Mouse (Mus musculus) heart, adult 8-10 months (tissue): ENCODE measurements around the gene Actl6b. TPM values are rescaled to one million over a fixed set of nuclear protein-coding genes. Genes with fewer than 3 reads are reported as not detected.

Source experiments
- DNase-seq: peaks from one replicate; pipeline ENCODE4 v3.0.0; 2022; ENCODE audit warnings: low spot score
- total RNA-seq, 4 experiments: library from RNA; stranded (reverse); gene quantifications; 2 replicates each; pipeline ENCODE4 v1.2.4; 2022

The Actl6b gene
- total RNA-seq: not detected

- no peak for DNase-seq
Measured at GRCm38 (mm10) chr5:137553411-137553837, at the start of gene Actl6b. Actl6b (plus strand) TSS chr5:137553517.

DNA sequence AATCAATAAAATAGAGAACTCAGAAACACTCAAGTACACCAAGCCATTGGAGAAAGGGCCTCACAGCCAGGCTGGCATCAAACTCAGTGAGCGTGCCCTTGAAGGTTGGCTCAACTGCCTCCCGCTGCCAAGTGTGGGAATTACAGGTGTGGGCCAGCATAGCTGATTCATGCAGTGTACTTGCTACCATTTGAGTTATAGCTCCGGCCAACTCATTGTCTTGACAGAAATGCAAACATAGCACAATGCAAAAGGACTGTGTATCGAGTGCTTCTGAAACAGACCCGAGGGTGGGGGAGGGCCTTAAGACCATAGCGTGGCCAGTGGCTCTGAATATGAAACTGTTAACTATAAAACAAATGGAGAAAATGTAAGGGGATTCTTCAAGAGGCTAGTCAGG, 49.3 kb upstream of the Actl6b start:
- no peak for DNase-seq

DNA sequence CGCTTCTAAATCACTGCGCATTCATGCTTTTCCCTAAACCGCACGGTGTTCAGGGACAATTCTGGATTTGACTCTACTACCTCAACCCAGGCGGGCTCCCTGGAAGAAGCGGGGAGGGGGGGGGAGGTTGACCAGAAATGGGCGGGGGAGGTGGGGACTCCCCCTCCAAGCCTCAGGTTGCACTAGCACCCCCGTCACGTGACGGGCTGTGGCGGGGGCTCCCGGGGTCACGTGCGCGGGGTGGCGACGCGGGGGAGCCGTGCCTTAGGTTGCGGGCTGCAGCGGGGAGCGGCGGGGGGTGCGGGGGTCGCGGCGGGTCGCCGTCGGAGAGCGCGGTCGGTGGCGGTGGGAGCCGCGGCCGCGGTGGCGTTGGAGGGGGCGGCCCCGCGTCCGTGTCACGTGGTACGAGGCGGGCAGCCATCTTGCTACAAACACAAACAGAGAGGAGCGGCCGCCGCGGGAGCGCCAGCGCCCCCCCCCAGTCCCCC, 43.3 kb upstream of the Actl6b start:
- peak; percentile 62 for DNase-seq

DNA sequence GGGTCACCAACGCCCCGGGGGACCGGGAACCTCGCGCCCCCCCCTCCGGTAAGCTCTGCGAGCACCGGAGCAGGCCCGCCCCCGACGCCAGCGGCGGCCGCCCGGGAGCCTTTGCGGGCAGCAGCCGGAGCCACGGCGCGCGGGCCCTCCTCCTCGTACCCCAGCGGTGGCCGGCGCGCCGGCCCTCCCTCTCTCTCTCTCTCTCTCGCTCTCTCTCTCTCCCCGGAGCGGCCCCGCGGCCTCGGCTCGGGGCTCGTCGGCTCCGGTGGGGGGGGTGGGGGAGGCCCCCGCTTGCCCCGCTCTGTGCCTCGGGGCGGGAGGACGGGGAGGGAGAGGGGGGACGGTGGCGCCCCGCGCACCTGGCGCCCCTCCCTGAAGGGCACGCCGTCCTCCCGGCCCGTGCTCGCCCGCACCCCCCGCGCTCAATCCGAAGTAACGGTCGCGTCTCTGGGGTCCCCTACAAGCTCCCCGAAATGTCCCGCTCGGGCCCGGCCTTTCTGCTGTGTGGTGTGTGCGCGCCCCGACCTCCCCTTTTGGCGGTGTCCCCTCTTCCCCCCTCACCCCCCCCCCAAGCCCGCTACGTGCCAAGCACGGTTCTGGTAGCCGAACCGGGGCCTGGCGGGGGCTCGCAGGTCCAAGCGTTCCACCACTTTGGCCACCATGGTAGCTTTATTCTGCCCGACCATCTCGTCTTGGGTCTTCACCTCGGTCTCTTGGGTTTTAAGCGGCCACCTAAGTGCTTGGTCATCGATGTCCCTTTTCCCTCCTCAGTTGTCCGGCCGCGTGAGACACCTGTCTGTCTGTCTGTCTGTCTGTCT, 42.5 kb upstream of the Actl6b start:
- DNase-seq: no peak

DNA sequence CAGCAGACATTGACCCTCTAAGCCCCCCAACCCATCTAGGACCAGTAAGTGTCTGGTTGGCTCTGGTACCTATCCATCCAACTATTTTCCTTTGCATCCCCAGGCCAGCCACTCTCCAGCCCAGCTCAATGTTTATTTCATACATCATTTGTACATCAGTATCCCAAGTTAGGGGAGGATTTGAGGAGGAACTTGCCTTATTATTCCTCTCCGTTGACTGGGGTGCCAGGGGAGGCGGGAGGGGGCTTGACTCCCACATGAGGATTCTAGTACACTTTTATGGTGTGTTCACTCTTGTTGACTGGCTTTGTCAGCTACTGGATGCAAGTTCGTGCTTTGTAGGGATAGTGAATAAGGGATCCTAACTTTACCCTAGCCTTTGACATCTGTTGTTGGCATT, 41.6 kb upstream of the Actl6b start:
- no peak for DNase-seq

DNA sequence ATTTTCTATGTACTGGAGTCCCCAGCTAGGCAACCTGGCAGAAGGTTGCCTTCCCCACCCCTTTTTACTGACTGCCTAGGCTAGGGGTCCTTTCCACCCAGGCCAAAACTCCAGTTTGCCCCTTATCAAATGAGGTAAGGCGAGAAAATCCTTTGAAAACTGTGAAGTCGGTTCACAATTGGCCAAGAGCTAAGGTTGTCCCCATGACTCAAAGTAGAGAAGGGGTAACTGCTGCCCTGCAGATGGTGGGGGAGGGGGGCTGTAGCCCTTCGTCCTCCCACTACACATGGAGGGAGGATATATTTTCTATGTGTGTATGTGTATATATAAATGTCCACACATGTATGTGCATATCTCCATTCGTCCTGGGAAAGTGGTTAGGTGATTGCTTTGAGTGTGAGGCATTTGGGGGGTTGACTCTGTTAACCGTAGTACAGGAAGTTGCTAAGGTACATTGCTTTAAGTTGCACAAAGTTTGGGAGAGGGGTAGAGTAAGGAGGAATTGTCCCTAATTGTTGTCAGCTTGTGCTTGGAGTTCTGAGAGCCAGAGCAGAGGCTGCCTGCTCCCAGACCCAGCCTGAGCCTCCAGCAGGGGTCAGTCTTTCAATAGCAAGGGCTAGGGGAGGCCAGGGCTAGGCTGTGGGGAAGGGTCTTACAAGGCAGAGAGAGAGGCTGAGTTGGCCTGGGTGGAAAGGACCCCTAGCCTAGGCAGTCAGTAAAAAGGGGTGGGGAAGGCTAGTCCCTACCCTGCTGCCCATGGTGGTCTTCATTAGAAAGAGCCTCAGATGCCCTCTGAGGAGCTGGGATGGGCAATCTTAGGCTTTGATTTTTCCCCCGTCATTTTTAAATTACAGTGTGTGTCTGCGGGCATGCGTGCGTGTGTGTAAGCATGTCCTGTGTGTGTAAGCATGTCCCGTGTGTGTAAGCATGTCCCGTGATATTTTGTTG, 40.2 kb upstream of the Actl6b start:
- no peak for DNase-seq

GRCm38 (mm10) chr5:137513951-137514721, 39.2 kb upstream of the Actl6b start:
- DNase-seq: no peak

GRCm38 (mm10) chr5:137514811-137515210, 38.5 kb upstream of the Actl6b start:
- DNase-seq: no peak

- no peak for DNase-seq
Measured at GRCm38 (mm10) chr5:137518436-137518835, 34.9 kb upstream of the Actl6b start, which contains the start of gene Gigyf1. Gigyf1 (plus strand) TSS chr5:137518548.

DNA sequence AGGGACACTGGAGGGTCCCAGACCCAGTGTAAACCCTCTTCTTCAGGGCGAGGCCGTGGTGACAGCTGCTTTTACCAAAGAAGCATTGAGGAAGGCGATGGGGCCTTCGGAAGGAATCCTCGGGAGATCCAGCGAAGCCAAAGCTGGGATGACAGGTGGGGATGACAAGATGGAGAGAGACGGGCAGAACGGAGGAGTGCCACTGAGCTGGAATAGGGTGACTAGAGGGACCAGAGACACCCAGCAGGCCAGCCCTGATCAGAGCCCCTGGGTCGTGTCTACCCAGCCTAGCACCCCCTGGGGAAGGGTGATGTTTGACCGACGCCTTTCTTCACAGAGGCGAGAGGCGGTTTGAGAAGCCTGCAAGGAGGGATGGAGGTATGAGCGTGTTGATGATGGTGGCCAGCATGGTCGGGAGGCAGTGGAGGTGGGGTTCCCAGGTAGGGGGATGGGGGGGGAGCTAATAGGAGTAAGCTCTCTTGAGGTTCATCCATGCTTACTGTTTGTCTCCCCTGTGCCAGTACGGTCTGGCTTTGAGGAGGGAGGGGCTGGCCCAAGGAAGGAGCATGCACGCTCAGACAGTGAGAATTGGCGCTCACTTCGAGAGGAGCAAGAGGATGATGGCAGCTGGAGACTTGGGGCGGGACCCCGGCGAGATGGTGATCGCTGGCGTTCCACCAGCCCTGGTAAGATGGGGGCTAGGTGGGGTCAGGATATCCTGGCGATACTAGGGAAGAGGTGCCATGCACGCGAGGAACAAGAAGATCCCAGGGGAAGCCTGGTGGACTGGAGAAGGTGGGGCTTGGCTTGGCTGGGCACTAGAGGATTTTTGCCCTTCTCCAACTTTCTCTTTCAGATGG, 33.4 kb upstream of the Actl6b start:
- DNase-seq: no peak

- DNase-seq: no peak
Measured at GRCm38 (mm10) chr5:137521861-137522260, 31.5 kb upstream of the Actl6b start.

DNA sequence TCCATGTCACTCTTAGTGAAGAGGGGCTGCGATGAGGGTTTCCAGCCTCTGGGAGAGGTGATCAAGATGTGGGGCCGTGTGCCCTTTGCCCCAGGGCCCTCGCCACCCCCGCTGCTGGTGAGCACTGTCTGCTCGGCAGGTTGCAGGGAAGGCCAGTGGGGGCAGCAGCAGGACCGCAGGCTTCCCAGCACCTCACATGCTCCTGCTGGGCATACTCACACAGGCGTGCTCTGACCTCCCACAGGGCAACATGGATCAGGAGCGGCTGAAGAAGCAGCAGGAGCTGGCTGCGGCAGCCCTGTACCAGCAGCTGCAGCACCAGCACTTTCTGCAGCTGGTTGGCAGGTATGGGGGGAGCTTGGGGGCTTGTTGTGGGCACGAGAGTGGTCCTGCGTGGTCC, 30.6 kb upstream of the Actl6b start:
- no peak for DNase-seq

DNA sequence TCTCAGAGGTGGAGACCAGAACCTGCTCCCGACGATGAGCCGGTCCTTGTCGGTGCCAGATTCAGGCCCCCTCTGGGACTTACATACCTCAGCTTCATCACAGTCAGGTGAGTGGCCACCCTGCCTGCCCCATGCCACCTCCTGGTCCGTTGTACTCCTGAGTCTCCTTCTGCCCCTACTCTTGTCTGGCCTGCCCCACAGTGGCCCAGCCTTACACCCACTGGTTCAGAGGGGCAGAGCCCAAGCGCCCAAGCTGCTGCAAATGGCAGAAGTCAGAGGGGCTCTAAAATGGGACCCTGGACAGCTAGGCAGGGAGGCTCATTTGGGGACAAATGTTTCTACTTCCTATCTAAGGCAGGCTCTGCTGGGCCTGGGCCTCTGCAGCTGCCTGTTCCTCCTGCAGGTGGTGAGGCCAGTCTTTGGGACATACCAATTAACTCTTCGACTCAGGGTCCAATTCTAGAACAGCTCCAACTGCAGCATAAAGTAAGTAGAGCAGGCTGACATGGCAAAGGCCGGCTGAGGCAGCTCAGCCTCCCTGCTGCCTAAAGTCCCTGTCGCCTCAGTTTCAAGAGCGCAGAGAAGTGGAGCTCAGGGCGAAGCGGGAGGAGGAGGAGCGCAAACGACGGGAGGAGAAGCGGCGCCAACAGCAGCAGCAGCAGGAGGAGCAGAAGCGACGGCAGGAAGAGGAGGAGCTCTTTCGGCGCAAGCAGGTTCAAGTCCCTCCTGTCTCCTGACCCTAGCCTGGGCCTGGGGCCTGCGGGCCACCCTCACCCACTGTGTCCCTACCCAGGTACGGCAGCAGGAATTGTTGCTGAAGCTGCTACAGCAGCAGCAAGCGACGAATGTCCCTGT, 29.7 kb upstream of the Actl6b start:
- no peak for DNase-seq

DNA sequence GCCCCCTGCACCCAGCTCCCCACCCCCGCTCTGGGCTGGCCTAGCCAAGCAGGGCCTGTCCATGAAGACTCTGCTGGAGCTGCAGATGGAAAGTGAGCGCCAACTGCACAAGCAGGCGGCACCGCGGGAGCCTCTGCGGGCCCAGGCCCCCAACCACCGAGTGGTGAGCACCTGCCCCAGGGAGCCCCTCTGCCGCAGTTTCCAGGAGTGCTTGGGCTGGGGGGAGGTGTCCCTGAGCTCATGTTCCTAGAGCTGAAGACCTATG, 29.1 kb upstream of the Actl6b start:
- no peak for DNase-seq

- DNase-seq: no peak
Measured at GRCm38 (mm10) chr5:137524671-137525070, 28.6 kb upstream of the Actl6b start.

DNA sequence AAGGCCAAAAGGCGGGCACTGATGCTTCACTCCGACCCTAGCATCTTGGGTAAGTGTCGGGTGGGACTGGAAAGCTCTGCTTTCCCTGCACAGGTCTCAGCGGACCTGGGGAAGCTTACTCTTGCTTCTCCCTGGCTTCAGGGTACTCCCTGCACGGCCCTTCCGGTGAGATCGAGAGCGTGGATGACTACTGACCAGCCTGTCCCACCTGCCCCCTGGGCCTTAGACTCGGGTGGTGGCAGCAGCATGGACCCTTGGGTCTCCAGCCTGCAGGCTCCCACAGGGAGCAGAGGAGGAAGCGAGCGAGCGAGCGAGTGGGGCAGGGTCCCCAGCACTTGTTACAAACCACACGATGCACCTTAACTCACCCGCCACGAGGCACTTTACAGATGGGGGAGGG, 27.8 kb upstream of the Actl6b start:
- no peak for DNase-seq

- DNase-seq: no peak
Measured at GRCm38 (mm10) chr5:137526192-137526936, 27.0 kb upstream of the Actl6b start.

DNA sequence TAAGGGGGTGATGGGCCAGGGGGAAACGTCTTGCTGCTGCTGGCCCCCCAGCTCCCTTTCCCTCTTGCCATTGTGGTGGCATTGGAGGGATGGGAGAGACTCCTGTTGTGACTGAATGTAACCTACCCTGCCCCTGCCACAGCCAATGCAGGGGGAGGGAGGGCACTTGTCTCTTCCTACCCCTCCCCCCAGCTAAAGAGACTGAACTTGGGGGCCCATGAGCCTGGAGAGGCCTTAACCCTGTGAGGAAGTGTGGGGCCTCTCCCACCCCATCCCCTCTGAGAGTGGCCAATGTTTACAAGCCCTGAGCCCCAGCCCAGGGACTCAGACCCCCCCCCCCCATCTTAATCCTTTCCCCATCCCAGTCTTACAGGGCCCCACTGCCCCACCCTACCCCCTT, 25.9 kb upstream of the Actl6b start:
- DNase-seq: no peak

DNA sequence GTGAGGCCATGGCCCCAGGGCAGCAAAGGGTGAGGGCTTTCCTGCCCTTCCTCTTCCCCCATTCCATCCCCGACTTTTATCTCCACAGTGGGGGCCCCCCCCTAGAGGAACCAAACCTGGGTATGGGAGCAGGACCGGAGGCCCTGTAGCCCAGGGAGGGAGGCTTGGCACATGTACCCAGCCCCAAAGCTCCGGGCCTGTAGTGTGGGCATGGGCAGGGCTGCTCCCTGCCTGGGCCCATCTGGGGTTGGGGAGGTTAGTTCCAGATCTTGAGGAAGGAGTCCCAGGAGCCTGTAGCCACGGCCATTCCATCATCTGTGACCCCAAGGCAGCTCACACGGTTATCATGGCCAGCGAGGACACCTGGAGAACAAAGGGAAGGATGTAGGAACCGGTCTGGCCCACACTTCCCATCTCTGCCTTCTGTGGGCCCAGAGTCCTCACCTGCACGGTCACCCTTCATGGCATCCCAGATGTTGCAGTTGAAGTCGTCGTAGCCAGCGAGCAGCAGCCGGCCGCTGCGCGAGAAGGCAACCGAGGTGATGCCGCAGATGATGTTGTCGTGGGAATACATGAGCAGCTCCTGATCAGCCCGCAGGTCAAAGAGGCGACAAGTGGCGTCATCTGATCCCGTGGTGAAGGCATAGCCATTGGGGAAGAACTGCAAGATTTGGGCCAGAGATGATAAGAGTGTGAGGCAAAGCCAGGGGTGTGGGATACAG, 24.9 kb upstream of the Actl6b start:
- no peak for DNase-seq
